Mouse (Mus musculus) bone marrow, adult 2 months (tissue): ENCODE results near the gene Cby3.

Experiments used
- CTCF ChIP-seq: fragments of 200-500 bp; IDR thresholded peaks from 2 replicates; pipeline ENCODE4 v1.5.1; 2011; ENCODE audit warnings: low read length, control low read depth; ENCODE audit not compliant: control insufficient read depth, insufficient read depth
- POLR2A ChIP-seq: fragments of 200-500 bp; IDR thresholded peaks from 2 replicates; pipeline ENCODE4 v1.6.1; 2011; ENCODE audit warnings: low read depth, mild to moderate bottlenecking, control low read depth, low read length, borderline replicate concordance; ENCODE audit not compliant: control insufficient read depth

DNA sequence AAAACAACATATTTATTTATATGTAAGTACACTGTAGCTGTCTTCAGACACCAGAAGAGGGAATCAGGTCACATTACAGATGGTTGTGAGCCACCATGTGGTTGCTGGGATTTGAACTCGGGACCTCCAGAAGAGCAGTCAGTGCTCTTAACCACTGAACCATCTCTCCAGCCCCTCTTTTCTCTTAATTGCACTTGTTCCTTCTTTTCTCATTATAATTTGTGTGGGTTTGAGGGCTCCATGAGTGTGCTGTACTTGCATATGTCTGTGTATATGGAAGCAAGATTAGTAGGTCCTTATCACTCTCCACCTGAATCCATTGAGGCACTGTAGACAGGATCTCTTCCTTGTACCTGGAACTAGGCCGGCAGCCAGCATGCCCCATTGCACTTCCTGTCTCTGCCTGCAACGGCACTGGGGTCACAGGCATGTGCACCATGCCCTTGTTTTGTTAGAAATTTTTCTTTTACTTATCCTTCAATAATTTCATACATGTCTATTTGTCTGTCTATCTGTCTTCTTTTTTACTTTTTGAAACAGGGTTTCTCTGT is 26.1 kb upstream of the Cby3 start:
- TF ChIP-seq POLR2A = no peak
- TF ChIP-seq CTCF = no peak
